Comparison of ENCODE assay signal across 16 mouse cellular contexts in genomic region chr6:28497837-28498236, GRCm38 (mm10). TPM values are rescaled to one million over a fixed set of nuclear protein-coding genes. Genes with fewer than 3 reads are reported as not detected.
DNase-seq lines count a peak whose midpoint lies in the region; ATAC-seq and TF ChIP-seq lines count a peak whose summit lies in the region.
"Had no signal": no experiment of that assay in that cellular context is flagged by ENCODE, and none has a peak within 500 bp of the region (broad histone marks: within the 10 kb centered on the region; RNA-seq: fewer than 3 reads in every experiment).

No protein-coding gene starts in this region.

- H3K4me1 ChIP-seq in heart, embryonic 13.5 days = peaks cover 14% of the 10 kb centered on the region
- H3K4me1 ChIP-seq in intestine, embryonic 16.5 days (ENCODE audit: control insufficient read depth, insufficient read depth, low read length) = no peaks in the 10 kb centered on the region
- H3K4me1 ChIP-seq: limb, embryonic 12.5 days; midbrain, embryonic 12.5 days; neural tube, embryonic 15.5 days had no signal

- H3K79me2 ChIP-seq in C2C12 (ENCODE audit: control insufficient read depth, insufficient read depth) = peaks cover 96% of the 10 kb centered on the region

- DNase-seq in 3134 (ENCODE audit: extremely low read depth, insufficient read length, low spot score) = peak; percentile 57
- DNase-seq in kidney, postnatal 36 days = peak; percentile 24 to 37
- DNase-seq in gastrocnemius, adult 2 months = no peak
- DNase-seq in left cerebral cortex, adult 8-10 months (ENCODE audit: low spot score in 2 of 2) = no peak
- DNase-seq in B cell, adult 2 months = no peak
- DNase-seq: spleen, adult 18-20 months; thymus, postnatal 25 days had no signal

- WGBS in heart, embryonic 13.5 days = 41% methylated on average over 5 of the region's 5 CpGs
- WGBS in intestine, embryonic 16.5 days = 66% methylated on average over 5 of the region's 5 CpGs

- no peak overlapping the region for H3K9ac ChIP-seq in heart, embryonic 13.5 days
- H3K9ac ChIP-seq in intestine, embryonic 16.5 days (ENCODE audit: low read depth, low read length) = no peak overlapping the region
- H3K9ac ChIP-seq: forebrain, embryonic 13.5 days; heart, embryonic 15.5 days; limb, embryonic 12.5 days; midbrain, embryonic 12.5 days; neural tube, embryonic 15.5 days had no signal

- H3K79me3 ChIP-seq in C2C12 (ENCODE audit: low read depth) = peaks cover 77% of the 10 kb centered on the region

- H3K4me2 ChIP-seq in heart, embryonic 13.5 days = no peak overlapping the region
- H3K4me2 ChIP-seq in intestine, embryonic 16.5 days (ENCODE audit: low read depth, low read length) = no peak overlapping the region
- H3K4me2 ChIP-seq: forebrain, embryonic 13.5 days; heart, embryonic 15.5 days; limb, embryonic 12.5 days; midbrain, embryonic 12.5 days; neural tube, embryonic 15.5 days had no signal

- peak overlapping the region; percentile 37; the same call in 1 of the 2 replicates for H3K27ac ChIP-seq in heart, embryonic 13.5 days (replicated peaks)
- H3K27ac ChIP-seq in gastrocnemius, adult 2 months = no peak overlapping the region
- H3K27ac ChIP-seq in intestine, embryonic 16.5 days (ENCODE audit: low read length) = no peak overlapping the region
- H3K27ac ChIP-seq: forebrain, embryonic 13.5 days; heart, embryonic 15.5 days; limb, embryonic 12.5 days; midbrain, embryonic 12.5 days; neural tube, embryonic 15.5 days had no signal

- peaks cover 53% of the 10 kb centered on the region for H3K36me3 ChIP-seq in C2C12 (ENCODE audit: control insufficient read depth, insufficient read depth)
- H3K36me3 ChIP-seq in heart, embryonic 13.5 days = peaks cover 17% of the 10 kb centered on the region
- no peaks in the 10 kb centered on the region for H3K36me3 ChIP-seq in intestine, embryonic 16.5 days (ENCODE audit: control insufficient read depth, insufficient read depth, low read length)

- intact Hi-C loops in gastrocnemius, adult 2 months (cut with DNase I) = no loop called here

- no peak for ATAC-seq in heart, embryonic 13.5 days (ENCODE audit: extremely low read depth, insufficient number of reproducible peaks, low FRiP score, low TSS enrichment)
- ATAC-seq in intestine, embryonic 16.5 days = no peak
- ATAC-seq: forebrain, embryonic 13.5 days; Patski had no signal

- no peak overlapping the region for H3ac ChIP-seq in C2C12 (ENCODE audit: control insufficient read depth, insufficient read length, low read depth)

- no peak for TF ChIP-seq CTCF in C2C12 (IDR thresholded peaks at IDR 0.05; ENCODE audit: control insufficient read depth, insufficient read depth, insufficient read length)
- TF ChIP-seq CTCF in gastrocnemius, adult 2 months (IDR thresholded peaks at IDR 0.05) = no peak

- H3K27me3 ChIP-seq in C2C12 (ENCODE audit: control insufficient read depth, insufficient read depth, insufficient read length) = no peaks in the 10 kb centered on the region
- no peaks in the 10 kb centered on the region for H3K27me3 ChIP-seq in heart, embryonic 13.5 days (replicated peaks)
- no peaks in the 10 kb centered on the region for H3K27me3 ChIP-seq in intestine, embryonic 16.5 days (replicated peaks; ENCODE audit: control insufficient read depth, insufficient read depth, low read length)
- H3K27me3 ChIP-seq: forebrain, embryonic 13.5 days; heart, embryonic 15.5 days; limb, embryonic 12.5 days; midbrain, embryonic 12.5 days; neural tube, embryonic 15.5 days; Patski had no signal

- no peaks in the 10 kb centered on the region for H3K9me3 ChIP-seq in heart, embryonic 13.5 days
- H3K9me3 ChIP-seq in intestine, embryonic 16.5 days (ENCODE audit: control insufficient read depth, low read length) = no peaks in the 10 kb centered on the region
- H3K9me3 ChIP-seq: forebrain, embryonic 13.5 days; heart, embryonic 15.5 days; limb, embryonic 12.5 days; midbrain, embryonic 12.5 days; neural tube, embryonic 15.5 days had no signal

- no peak overlapping the region for H3K4me3 ChIP-seq in C2C12 (ENCODE audit: insufficient read depth, poor library complexity, severe bottlenecking)
- no peak overlapping the region for H3K4me3 ChIP-seq in heart, embryonic 13.5 days
- H3K4me3 ChIP-seq in gastrocnemius, adult 2 months = no peak overlapping the region
- H3K4me3 ChIP-seq in intestine, embryonic 16.5 days (ENCODE audit: low read length) = no peak overlapping the region
- H3K4me3 ChIP-seq: forebrain, embryonic 13.5 days; heart, embryonic 15.5 days; limb, embryonic 12.5 days; midbrain, embryonic 12.5 days; neural tube, embryonic 15.5 days had no signal

TF ChIP-seq in C2C12, 6 proteins besides CTCF, POLR2A, EP300 and RAD21:
- TF ChIP-seq MYOD1 (IDR thresholded peaks at IDR 0.05; ENCODE audit: control insufficient read depth, insufficient read length, low read depth) (peak; percentile 91), CEBPB (IDR thresholded peaks at IDR 0.05; ENCODE audit: low read depth) (no peak), FOSL1 (IDR thresholded peaks at IDR 0.05; ENCODE audit: insufficient read depth, low read length, poor library complexity, severe bottlenecking) (no peak), USF1 (IDR thresholded peaks at IDR 0.05; ENCODE audit: low read depth) (no peak)

RNA-seq across cellular contexts. Expression of gene Snd1, which starts 22.9 kb away (rescaled TPM):
- polyA plus RNA-seq in C2C12 (2012; fragmentation: generic; extraction: Trizol) = 155 TPM
- 78.5 and 79.6 TPM in 2 replicates for polyA plus RNA-seq in heart, embryonic 13.5 days (2015; fragmentation: Nextera tagmentation; extraction: Ambion mirVana)
- 10 to 100 TPM; 40.4 to 41.0 TPM for total RNA-seq in gastrocnemius, adult 2 months (2021)
- polyA plus RNA-seq in intestine, embryonic 16.5 days (2015; fragmentation: Nextera tagmentation; extraction: Ambion mirVana) = 125 and 127 TPM in 2 replicates
- 10 to 100 TPM; 81.9 to 93.2 (median 88.8) TPM for total RNA-seq in left cerebral cortex, adult 8-10 months (2022)

RNA-seq across cellular contexts. Expression of gene Pax4, which starts 48.7 kb away (rescaled TPM):
- polyA plus RNA-seq in C2C12 (2012; fragmentation: generic; extraction: Trizol) = not detected
- polyA plus RNA-seq in heart, embryonic 13.5 days (2015; fragmentation: Nextera tagmentation; extraction: Ambion mirVana) = not detected in 2 replicates
- total RNA-seq in gastrocnemius, adult 2 months (2021) = not detected
- 1.8 and 2.6 TPM in 2 replicates for polyA plus RNA-seq in intestine, embryonic 16.5 days (2015; fragmentation: Nextera tagmentation; extraction: Ambion mirVana)
- total RNA-seq in left cerebral cortex, adult 8-10 months (2022) = not detected
- polyA plus RNA-seq: forebrain, embryonic 13.5 days; heart, embryonic 15.5 days; limb, embryonic 12.5 days; midbrain, embryonic 12.5 days; neural tube, embryonic 15.5 days; Patski had no signal

Comparison
In these comparisons a context has a peak if more than half of its experiments do, and no peak if none do; other contexts are left out.
1. DNase-seq: peak in 3134 (single experiment) and kidney, postnatal 36 days (2 of 2); none in gastrocnemius, adult 2 months (single experiment), left cerebral cortex, adult 8-10 months (0 of 2) and B cell, adult 2 months (0 of 2).